Mouse (Mus musculus): ENCODE results near the gene Zic4. TPM values are rescaled to one million over a fixed set of nuclear protein-coding genes. Genes with fewer than 3 reads are reported as not detected.

Zic4 gene
- polyA plus RNA-seq, 1 experiment from 2014 or later: 61.6 TPM

GRCm38 (mm10) chr9:91373811-91374575, 11.8 kb downstream of the Zic4 start:
- no peak overlapping the region for H3K9ac ChIP-seq
- peak overlapping the region; percentile 34 for H3K4me2 ChIP-seq
- H3K4me3 ChIP-seq: no peak overlapping the region
- WGBS: 30% methylated on average over 3 of the region's 3 CpGs
- H3K9me3 ChIP-seq: no peaks in the 10 kb centered on the region
- ATAC-seq (ENCODE audit: low FRiP score, low read depth): no peak
- no peaks in the 10 kb centered on the region for H3K36me3 ChIP-seq
- peaks cover 68% of the 10 kb centered on the region for H3K27me3 ChIP-seq
- peaks cover 7% of the 10 kb centered on the region; the same call in 1 of the 2 replicates for H3K4me1 ChIP-seq (replicated peaks)
- peak overlapping the region; percentile 58 for H3K27ac ChIP-seq (replicated peaks)

- 18% methylated on average over 4 of the region's 4 CpGs for WGBS
- Histone ChIP-seq H3K4me1 (replicated peaks) (peaks cover 7% of the 10 kb centered on the region; the same call in 1 of the 2 replicates), H3K36me3 (no peaks in the 10 kb centered on the region), H3K4me3 (no peak overlapping the region), H3K27me3 (peaks cover 68% of the 10 kb centered on the region), H3K27ac (replicated peaks) (peak overlapping the region; percentile 55), H3K9ac (no peak overlapping the region), H3K9me3 (no peaks in the 10 kb centered on the region), H3K4me2 (peak overlapping the region; percentile 34)
- no peak for ATAC-seq (ENCODE audit: low FRiP score, low read depth)
Measured at GRCm38 (mm10) chr9:91374665-91375064, 12.5 kb downstream of the Zic4 start.

- H3K36me3 ChIP-seq: no peaks in the 10 kb centered on the region
- peaks cover 49% of the 10 kb centered on the region for H3K27me3 ChIP-seq
- peak overlapping the region; percentile 46 for H3K4me3 ChIP-seq
- whole genome bisulfite sequencing: 6% methylated on average over 14 of the region's 14 CpGs
- peak overlapping the region; percentile 63 for H3K4me2 ChIP-seq
- no peaks in the 10 kb centered on the region for H3K9me3 ChIP-seq
- H3K4me1 ChIP-seq (replicated peaks): peaks cover 14% of the 10 kb centered on the region; the same call in 1 of the 2 replicates
- peak; percentile 32 for ATAC-seq (ENCODE audit: low FRiP score, low read depth)
- H3K9ac ChIP-seq: no peak overlapping the region
- peak overlapping the region; percentile 96 for H3K27ac ChIP-seq (replicated peaks)
Measured at GRCm38 (mm10) chr9:91377036-91377872, 15.0 kb downstream of the Zic4 start.

- peak overlapping the region; percentile 49; the same call in 1 of the 2 replicates for H3K9ac ChIP-seq
- H3K4me3 ChIP-seq: peak overlapping the region; percentile 46
- peaks cover 44% of the 10 kb centered on the region for H3K27me3 ChIP-seq
- H3K4me1 ChIP-seq (replicated peaks): peaks cover 14% of the 10 kb centered on the region; the same call in 1 of the 2 replicates
- WGBS: 0% methylated on average over 15 of the region's 16 CpGs
- H3K27ac ChIP-seq (replicated peaks): peak overlapping the region; percentile 96
- H3K4me2 ChIP-seq: peak overlapping the region; percentile 63
- peak; percentile 57 for ATAC-seq (ENCODE audit: low FRiP score, low read depth)
- no peaks in the 10 kb centered on the region for H3K9me3 ChIP-seq
- H3K36me3 ChIP-seq: no peaks in the 10 kb centered on the region
Measured at GRCm38 (mm10) chr9:91377873-91378150, 15.6 kb downstream of the Zic4 start.

GRCm38 (mm10) chr9:91378411-91379299, 16.4 kb downstream of the Zic4 start:
- Histone ChIP-seq H3K27me3 (peaks cover 44% of the 10 kb centered on the region), H3K36me3 (no peaks in the 10 kb centered on the region), H3K4me1 (replicated peaks) (peaks cover 14% of the 10 kb centered on the region; the same call in 1 of the 2 replicates), H3K9me3 (no peaks in the 10 kb centered on the region), H3K9ac (peak overlapping the region; percentile 49), H3K4me3 (peak overlapping the region; percentile 46), H3K27ac (replicated peaks) (peak overlapping the region; percentile 96), H3K4me2 (peak overlapping the region; percentile 63)
- WGBS: 2% methylated on average over 48 of the region's 48 CpGs
- ATAC-seq (ENCODE audit: low FRiP score, low read depth): peak; percentile 10

- Histone ChIP-seq H3K9me3 (no peaks in the 10 kb centered on the region), H3K27me3 (peaks cover 43% of the 10 kb centered on the region), H3K4me2 (peak overlapping the region; percentile 63), H3K27ac (replicated peaks) (peak overlapping the region; percentile 96), H3K4me1 (replicated peaks) (peaks cover 18% of the 10 kb centered on the region), H3K4me3 (peak overlapping the region; percentile 46), H3K36me3 (no peaks in the 10 kb centered on the region), H3K9ac (peak overlapping the region; percentile 49)
- ATAC-seq (ENCODE audit: low FRiP score, low read depth): no peak
- WGBS: 6% methylated on average over 8 of the region's 8 CpGs
Measured at GRCm38 (mm10) chr9:91379300-91379635, 17.1 kb downstream of the Zic4 start.

GRCm38 (mm10) chr9:91379781-91380457, 17.7 kb downstream of the Zic4 start:
- ATAC-seq (ENCODE audit: low FRiP score, low read depth): no peak
- peaks cover 42% of the 10 kb centered on the region for H3K27me3 ChIP-seq
- peaks cover 21% of the 10 kb centered on the region for H3K4me1 ChIP-seq (replicated peaks)
- H3K4me2 ChIP-seq: peak overlapping the region; percentile 63
- H3K4me3 ChIP-seq: peak overlapping the region; percentile 46
- no peaks in the 10 kb centered on the region for H3K36me3 ChIP-seq
- H3K9me3 ChIP-seq: no peaks in the 10 kb centered on the region
- peak overlapping the region; percentile 49 for H3K9ac ChIP-seq
- H3K27ac ChIP-seq (replicated peaks): peak overlapping the region; percentile 96
- 3% methylated on average over 10 of the region's 10 CpGs for WGBS

- Histone ChIP-seq H3K4me2 (peak overlapping the region; percentile 63), H3K9me3 (no peaks in the 10 kb centered on the region), H3K27me3 (peaks cover 46% of the 10 kb centered on the region), H3K4me3 (peak overlapping the region; percentile 46), H3K27ac (replicated peaks) (peak overlapping the region; percentile 96), H3K4me1 (replicated peaks) (peaks cover 25% of the 10 kb centered on the region), H3K36me3 (no peaks in the 10 kb centered on the region), H3K9ac (peak overlapping the region; percentile 49)
- ATAC-seq (ENCODE audit: low FRiP score, low read depth): no peak
- WGBS: 2% methylated on average over 9 of the region's 9 CpGs
Measured at GRCm38 (mm10) chr9:91380458-91380914, 18.3 kb downstream of the Zic4 start.

- WGBS: under 1% methylated on average over 61 of the region's 76 CpGs
- H3K4me1 ChIP-seq (replicated peaks): peaks cover 25% of the 10 kb centered on the region
- H3K27me3 ChIP-seq: peaks cover 49% of the 10 kb centered on the region
Measured at GRCm38 (mm10) chr9:91381284-91382110, 19.3 kb downstream of the Zic4 start.

GRCm38 (mm10) chr9:91382111-91382379, 19.8 kb downstream of the Zic4 start:
- peak overlapping the region; percentile 49 for H3K9ac ChIP-seq
- no peak for ATAC-seq (ENCODE audit: low FRiP score, low read depth)
- H3K4me1 ChIP-seq (replicated peaks): peaks cover 25% of the 10 kb centered on the region
- H3K4me2 ChIP-seq: peak overlapping the region; percentile 63
- H3K36me3 ChIP-seq: no peaks in the 10 kb centered on the region
- peak overlapping the region; percentile 96 for H3K27ac ChIP-seq (replicated peaks)
- WGBS: 0% methylated on average over 2 of the region's 2 CpGs
- no peaks in the 10 kb centered on the region for H3K9me3 ChIP-seq
- H3K27me3 ChIP-seq: peaks cover 43% of the 10 kb centered on the region
- peak overlapping the region; percentile 46 for H3K4me3 ChIP-seq

More at GRCm38 (mm10) chr9:91381284-91382110, 19.3 kb downstream of the Zic4 start:
- no peaks in the 10 kb centered on the region for H3K9me3 ChIP-seq
- peak overlapping the region; percentile 49 for H3K9ac ChIP-seq
- peak overlapping the region; percentile 63 for H3K4me2 ChIP-seq
- peak overlapping the region; percentile 96 for H3K27ac ChIP-seq (replicated peaks)
- peak; percentile 74 for ATAC-seq (ENCODE audit: low FRiP score, low read depth)
- H3K36me3 ChIP-seq: no peaks in the 10 kb centered on the region
- H3K4me3 ChIP-seq: peak overlapping the region; percentile 46

Data from hindbrain, embryonic 15.5 days (tissue).